Mouse (Mus musculus): ENCODE data around the gene Sh3bp5. TPM values are rescaled to one million over a fixed set of nuclear protein-coding genes. Genes with fewer than 3 reads are reported as not detected.

Gene Sh3bp5
- polyA plus RNA-seq, 1 experiment from 2014 or later: 29.7 TPM

DNA sequence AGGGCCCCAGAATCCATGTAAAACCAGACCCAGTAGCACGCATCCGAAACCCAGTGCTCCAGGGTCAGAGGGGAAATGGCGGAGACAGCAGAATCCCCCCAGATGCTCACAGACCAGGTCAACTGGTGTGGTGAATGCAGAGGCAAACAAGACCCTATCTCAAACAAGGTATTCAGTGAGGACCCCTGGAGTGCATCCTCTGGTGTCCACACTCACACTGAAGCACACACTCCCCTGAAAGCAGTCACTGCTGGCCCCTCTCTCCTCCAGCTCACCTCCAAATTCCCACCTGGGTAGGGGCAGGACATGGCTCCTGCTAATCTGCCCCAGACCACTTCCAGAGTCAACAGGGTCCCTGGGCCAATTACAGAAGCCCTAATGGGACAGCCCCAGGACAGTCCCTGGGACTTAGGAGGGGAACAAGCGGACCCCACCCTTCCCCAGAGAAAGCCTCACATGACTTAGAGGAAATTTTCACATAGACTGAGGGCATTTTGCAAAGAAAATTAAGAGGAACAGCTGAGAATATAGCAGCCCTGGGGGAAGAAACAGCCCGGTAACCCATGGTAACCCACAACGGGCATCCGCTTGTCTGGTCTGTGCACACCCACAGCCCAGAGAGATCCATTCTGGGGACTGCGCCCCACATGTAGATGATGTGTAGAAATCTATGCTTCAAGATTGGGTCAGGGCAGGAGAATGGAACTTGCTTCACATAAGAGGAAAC lies 46.3 kb downstream of the Sh3bp5 start:
- Histone ChIP-seq H3K27ac (ENCODE audit: low read depth) (peak overlapping the region; percentile 7; the same call in 1 of the 2 replicates), H3K4me2 (ENCODE audit: low read depth, low read length) (0 out of 2 replicates have a peak overlapping the region, but pooled peaks have one; percentile 31), H3K36me3 (replicated peaks; ENCODE audit: insufficient read depth, low read length) (peaks cover 12% of the 10 kb centered on the region), H3K27me3 (ENCODE audit: insufficient read depth, low read length) (no peaks in the 10 kb centered on the region), H3K4me3 (ENCODE audit: low read depth, low read length) (no peak overlapping the region), H3K4me1 (ENCODE audit: insufficient read depth) (peaks cover 31% of the 10 kb centered on the region), H3K9ac (replicated peaks) (no peak overlapping the region), H3K9me3 (ENCODE audit: low read length) (no peaks in the 10 kb centered on the region)
- DNase-seq (no peak), ATAC-seq (peak; percentile 26; the same call in 1 of the 2 replicates)
- no peak for TF ChIP-seq EP300 (IDR thresholded peaks at IDR 0.05; ENCODE audit: low read depth)
- TF ChIP-seq CTCF (IDR thresholded peaks at IDR 0.05; ENCODE audit: low read depth): no peak
- 76% methylated on average over 8 of the region's 8 CpGs for WGBS (ENCODE audit: insufficient replicate concordance)

DNA sequence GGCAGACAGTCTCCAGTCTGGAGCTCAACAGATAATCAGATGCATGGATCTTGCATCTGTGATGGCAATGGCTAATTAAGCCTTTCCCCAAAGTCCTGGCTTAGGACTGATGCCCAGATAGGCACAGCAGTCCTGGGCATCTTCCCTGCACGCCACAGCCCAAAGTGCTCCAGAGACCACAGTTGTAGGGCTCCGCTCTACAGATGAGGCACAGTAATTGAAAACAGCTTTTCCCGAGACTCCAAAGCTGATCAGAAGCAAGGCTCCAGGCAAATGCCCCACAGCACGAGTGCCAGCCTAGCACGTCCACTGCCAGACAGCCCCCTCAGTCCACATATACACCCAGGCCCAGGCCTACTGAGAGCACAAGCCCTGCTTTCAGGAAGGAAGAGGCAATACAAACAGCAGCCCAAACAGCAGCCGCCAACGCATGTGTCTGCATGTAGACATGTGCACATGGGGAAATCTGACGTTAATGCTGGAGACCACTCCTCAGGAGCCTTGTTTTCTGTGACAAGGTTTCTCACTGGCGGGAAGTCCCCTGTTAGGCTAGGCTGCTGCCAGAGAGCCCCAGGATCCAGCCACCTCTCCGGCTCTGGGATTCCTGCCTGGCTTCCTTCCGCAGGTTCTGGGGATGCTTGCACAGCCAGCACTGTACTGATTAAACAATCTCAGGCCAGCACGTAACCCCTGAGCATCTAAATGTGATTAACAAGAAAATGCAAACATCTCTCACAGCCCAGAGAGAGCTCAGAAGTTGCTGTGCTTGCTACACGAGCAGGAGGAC lies 47.6 kb downstream of the Sh3bp5 start:
- H3K9ac ChIP-seq (replicated peaks): no peak overlapping the region
- H3K27ac ChIP-seq (ENCODE audit: low read depth): 0 out of 2 replicates have a peak overlapping the region, but pooled peaks have one; percentile 64
- DNase-seq (no peak), ATAC-seq (no peak)
- H3K9me3 ChIP-seq (ENCODE audit: low read length): no peaks in the 10 kb centered on the region
- no peak overlapping the region for H3K4me3 ChIP-seq (ENCODE audit: low read depth, low read length)
- TF ChIP-seq EP300 (IDR thresholded peaks at IDR 0.05; ENCODE audit: low read depth) (no peak), CTCF (IDR thresholded peaks at IDR 0.05; ENCODE audit: low read depth) (no peak)
- peaks cover 24% of the 10 kb centered on the region for H3K36me3 ChIP-seq (replicated peaks; ENCODE audit: insufficient read depth, low read length)
- WGBS (ENCODE audit: insufficient replicate concordance): 69% methylated on average over 13 of the region's 13 CpGs
- H3K27me3 ChIP-seq (ENCODE audit: insufficient read depth, low read length): no peaks in the 10 kb centered on the region
- no peak overlapping the region for H3K4me2 ChIP-seq (ENCODE audit: low read depth, low read length)
- peaks cover 27% of the 10 kb centered on the region for H3K4me1 ChIP-seq (ENCODE audit: insufficient read depth)

GRCm38 (mm10) chr14:31387301-31387981 lies 48.4 kb downstream of the Sh3bp5 start:
- Histone ChIP-seq H3K4me1 (ENCODE audit: insufficient read depth) (peaks cover 27% of the 10 kb centered on the region), H3K4me3 (ENCODE audit: low read depth, low read length) (no peak overlapping the region), H3K27me3 (ENCODE audit: insufficient read depth, low read length) (no peaks in the 10 kb centered on the region), H3K4me2 (ENCODE audit: low read depth, low read length) (no peak overlapping the region), H3K9ac (replicated peaks) (no peak overlapping the region), H3K9me3 (ENCODE audit: low read length) (no peaks in the 10 kb centered on the region), H3K36me3 (replicated peaks; ENCODE audit: insufficient read depth, low read length) (peaks cover 27% of the 10 kb centered on the region), H3K27ac (ENCODE audit: low read depth) (peak overlapping the region; percentile 64; the same call in 1 of the 2 replicates)
- no peak for TF ChIP-seq EP300 (IDR thresholded peaks at IDR 0.05; ENCODE audit: low read depth)
- no peak for TF ChIP-seq CTCF (IDR thresholded peaks at IDR 0.05; ENCODE audit: low read depth)
- 55% methylated on average over 11 of the region's 11 CpGs for WGBS (ENCODE audit: insufficient replicate concordance)
- ATAC-seq (no peak), DNase-seq (no peak)

DNA sequence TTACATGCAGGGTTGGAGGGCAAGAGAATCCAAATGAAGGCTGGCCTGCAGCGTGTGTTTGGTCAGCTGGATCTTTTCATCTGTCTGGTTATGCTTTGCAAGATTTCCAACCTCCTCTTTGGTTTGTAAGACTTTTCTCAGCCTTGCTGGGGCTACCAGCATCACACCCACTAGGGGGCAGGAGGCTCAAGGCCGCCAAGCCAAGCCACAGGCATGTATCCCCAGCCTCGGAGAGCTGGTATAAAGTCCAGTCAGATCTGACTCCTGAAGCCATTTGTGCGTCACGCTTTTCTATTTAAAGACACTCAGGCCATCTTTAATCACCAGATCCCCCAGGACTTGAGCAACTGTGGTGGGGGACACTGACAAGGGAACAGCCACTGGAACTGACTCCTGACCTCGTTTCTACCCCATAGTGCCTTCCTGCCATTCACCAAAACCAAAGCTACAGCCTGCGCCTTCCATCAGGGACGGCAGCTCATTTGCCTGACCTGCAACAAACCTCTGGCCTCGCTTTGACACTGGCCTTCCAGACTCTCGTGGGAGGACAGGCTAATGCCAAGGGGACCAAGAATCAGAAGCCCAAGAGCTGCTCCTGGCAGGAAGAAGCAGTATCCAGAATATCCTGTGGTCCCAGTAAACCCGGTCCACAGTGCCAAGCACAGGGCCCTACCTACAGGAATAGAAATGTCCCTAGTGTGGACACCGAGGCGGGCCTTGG lies 49.7 kb downstream of the Sh3bp5 start:
- H3K27ac ChIP-seq (ENCODE audit: low read depth): peak overlapping the region; percentile 64
- 40% methylated on average over 13 of the region's 13 CpGs for WGBS (ENCODE audit: insufficient replicate concordance)
- ATAC-seq: peak; percentile 76

DNA sequence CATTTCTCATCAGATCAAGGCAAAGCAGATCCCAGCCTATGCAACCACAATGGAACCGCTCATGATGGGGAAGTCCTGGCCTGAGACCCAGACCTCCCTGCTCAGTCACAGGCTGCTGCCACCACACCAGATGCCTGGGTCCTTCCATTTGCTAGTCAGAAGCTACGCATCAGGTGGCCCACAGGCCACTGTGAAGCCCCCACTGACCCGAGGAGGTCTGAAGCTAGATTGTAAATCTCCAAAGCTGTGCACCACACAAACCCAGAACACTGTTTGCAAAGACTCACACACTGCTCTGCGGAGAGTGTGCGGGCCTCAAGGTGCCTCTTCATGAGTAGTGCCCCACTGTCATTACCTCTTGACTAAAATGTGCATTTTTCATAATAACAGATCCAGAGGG lies 50.5 kb downstream of the Sh3bp5 start:
- no peak for DNase-seq
- no peak for ATAC-seq
- TF ChIP-seq CTCF (IDR thresholded peaks at IDR 0.05; ENCODE audit: low read depth) (no peak), EP300 (IDR thresholded peaks at IDR 0.05; ENCODE audit: low read depth) (no peak)
- no peak overlapping the region for H3K4me3 ChIP-seq (ENCODE audit: low read depth, low read length)
- peaks cover 19% of the 10 kb centered on the region for H3K4me1 ChIP-seq (ENCODE audit: insufficient read depth)
- no peaks in the 10 kb centered on the region for H3K9me3 ChIP-seq (ENCODE audit: low read length)
- H3K27ac ChIP-seq (ENCODE audit: low read depth): peak overlapping the region; percentile 55; the same call in 1 of the 2 replicates
- no peaks in the 10 kb centered on the region for H3K27me3 ChIP-seq (ENCODE audit: insufficient read depth, low read length)
- H3K36me3 ChIP-seq (replicated peaks; ENCODE audit: insufficient read depth, low read length): peaks cover 27% of the 10 kb centered on the region
- WGBS (ENCODE audit: insufficient replicate concordance): 82% methylated on average over 5 of the region's 5 CpGs
- H3K9ac ChIP-seq (replicated peaks): no peak overlapping the region
- no peak overlapping the region for H3K4me2 ChIP-seq (ENCODE audit: low read depth, low read length)

More for the DNA sequence above, 49.7 kb downstream of the Sh3bp5 start:
- Histone ChIP-seq H3K36me3 (replicated peaks; ENCODE audit: insufficient read depth, low read length) (peaks cover 27% of the 10 kb centered on the region), H3K4me1 (ENCODE audit: insufficient read depth) (peaks cover 25% of the 10 kb centered on the region), H3K9ac (replicated peaks) (no peak overlapping the region), H3K27me3 (ENCODE audit: insufficient read depth, low read length) (no peaks in the 10 kb centered on the region), H3K9me3 (ENCODE audit: low read length) (no peaks in the 10 kb centered on the region), H3K4me3 (ENCODE audit: low read depth, low read length) (no peak overlapping the region), H3K4me2 (ENCODE audit: low read depth, low read length) (no peak overlapping the region)
- peak; percentile 82 for DNase-seq
- TF ChIP-seq EP300 (IDR thresholded peaks at IDR 0.05; ENCODE audit: low read depth): no peak
- TF ChIP-seq CTCF (IDR thresholded peaks at IDR 0.05; ENCODE audit: low read depth): peak; percentile 94

All from liver, postnatal 0 days (tissue).